Mouse (Mus musculus) thymus, adult 2 months (tissue): Measurements from ENCODE around the gene Map6.

Experiments used
- CTCF ChIP-seq: fragments of 200-500 bp; IDR thresholded peaks from 2 replicates; pipeline ENCODE4 v1.5.1; 2012; ENCODE audit warnings: mild to moderate bottlenecking, control low read depth, low read length, moderate library complexity, borderline replicate concordance; ENCODE audit not compliant: control insufficient read depth, poor library complexity, insufficient read depth; ENCODE audit errors: extremely low read depth
- POLR2A ChIP-seq: fragments of 200-500 bp; IDR thresholded peaks from 2 replicates; pipeline ENCODE4 v1.6.1; 2012; ENCODE audit warnings: mild to moderate bottlenecking, low read length, control low read depth, moderate library complexity; ENCODE audit not compliant: control insufficient read depth, poor library complexity, insufficient read depth; ENCODE audit errors: extremely low read depth

DNA sequence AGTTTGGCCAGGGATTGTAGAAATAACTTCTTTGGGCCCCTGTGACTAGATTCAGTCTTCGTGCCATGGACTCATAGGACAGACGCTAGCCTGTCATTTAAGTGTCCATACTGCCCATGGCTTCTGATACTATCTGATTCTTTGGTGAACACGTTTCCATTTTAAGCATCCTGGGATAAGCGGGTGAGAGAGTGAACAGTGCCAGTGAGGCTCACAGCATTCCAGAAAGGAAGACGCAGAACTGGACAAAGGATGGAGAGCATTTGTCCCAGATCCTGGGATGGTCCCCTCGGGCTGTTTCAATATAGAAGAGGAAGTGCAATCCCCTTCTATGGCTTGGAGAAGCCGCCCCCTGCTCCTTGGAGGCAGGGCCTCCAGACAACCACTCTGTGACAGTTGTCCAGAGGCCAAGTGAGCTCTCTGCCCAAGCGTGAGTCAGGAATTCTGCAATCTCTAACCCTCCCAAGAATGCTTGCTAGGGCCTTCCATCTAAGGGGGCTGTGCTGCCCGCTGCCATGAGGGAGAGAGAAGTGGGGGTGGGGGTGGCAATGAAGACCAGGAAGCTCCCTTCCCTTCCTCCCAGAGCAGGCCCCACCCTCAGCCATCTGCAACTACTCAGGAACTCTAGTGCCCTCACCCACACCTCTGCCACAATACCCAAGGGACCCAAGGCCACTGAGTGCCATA, 89.1 kb downstream of the Map6 start:
- no peak for TF ChIP-seq CTCF
- no peak for TF ChIP-seq POLR2A
